Mouse (Mus musculus) thymus, postnatal 36 days (tissue): ENCODE results near the gene Ppm1k.
"Not testable (repeated sequence)": the region's sequence is repeated elsewhere in the genome, so short reads cannot be mapped to it uniquely, and the experiment has no call there.

ENCODE experiments used
- DNase-seq, 2 experiments: peaks; one replicate each; pipeline ENCODE4 v3.0.0; 2022; ENCODE audit warnings: mixed read lengths in 2 of 2

Gene Ppm1k

DNA sequence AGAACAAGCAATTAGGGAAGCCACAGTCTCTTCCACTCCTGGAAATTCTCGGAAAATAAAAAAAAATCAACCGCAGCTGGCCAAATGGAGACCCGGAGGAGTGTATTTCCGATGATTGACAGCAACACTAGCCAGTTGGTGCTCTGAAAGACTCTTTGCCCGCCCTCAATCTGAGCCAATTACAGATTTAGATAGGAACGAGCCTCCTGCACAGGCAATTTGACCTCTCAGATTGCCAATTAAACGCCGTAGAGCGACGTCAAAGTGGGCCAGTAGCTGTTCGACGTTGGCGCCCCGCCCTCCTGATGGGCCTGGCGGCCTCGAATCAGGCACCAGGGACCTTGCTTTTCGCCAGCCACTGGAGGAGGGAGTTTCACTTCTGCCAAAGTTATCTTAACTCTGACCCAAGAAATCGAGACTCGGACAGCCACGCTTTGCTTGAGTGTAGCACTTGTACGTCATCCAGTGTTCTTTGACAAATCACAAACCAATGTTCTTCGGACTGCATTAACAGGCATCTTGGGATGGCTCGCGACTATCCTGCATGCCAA is at the start of gene Ppm1k:
TSS of gene Ppm1k (minus strand) at position 83 of the 551 bp plus-strand sequence.
- DNase-seq: peak; percentile 95 to 96

DNA sequence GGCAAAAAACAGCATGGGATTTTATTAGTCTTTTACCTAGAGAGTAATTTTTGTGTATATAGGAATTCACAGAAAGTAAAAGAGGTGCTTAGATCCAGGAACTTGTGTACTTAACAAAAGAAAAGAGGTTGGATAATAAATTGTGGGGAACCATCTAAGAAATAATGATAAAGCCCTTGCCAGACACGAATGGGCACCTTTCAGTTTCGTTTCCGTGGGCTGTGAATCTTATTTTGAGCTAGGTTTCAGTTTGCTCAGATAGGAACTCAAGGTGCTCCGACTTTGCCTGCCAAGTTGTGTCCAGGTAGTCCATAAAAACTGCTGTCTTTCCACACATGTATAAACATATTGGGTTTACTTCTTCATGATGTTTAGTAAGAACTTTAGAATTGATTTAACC is 47.1 kb upstream of the Ppm1k start:
- DNase-seq: peak; percentile 13 to 16

DNA sequence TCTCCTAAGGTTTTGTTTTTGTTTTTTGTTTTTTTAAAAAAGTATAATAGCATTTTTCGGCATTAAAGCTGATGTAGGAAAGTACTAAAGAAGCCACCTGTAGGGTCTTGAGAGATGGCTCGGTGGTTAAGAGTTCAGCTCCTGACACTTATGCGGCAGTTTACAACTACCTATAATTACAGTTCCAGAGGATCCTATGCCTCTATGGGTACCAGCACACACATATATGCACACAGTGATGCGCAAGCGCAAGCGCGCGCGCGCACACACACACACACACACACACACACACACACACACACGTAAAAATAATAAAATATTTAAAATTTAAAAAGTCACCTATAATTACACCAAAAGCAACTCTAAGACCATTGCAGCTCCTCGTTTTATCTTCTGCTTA is 46.3 kb upstream of the Ppm1k start:
- no peak for DNase-seq

DNA sequence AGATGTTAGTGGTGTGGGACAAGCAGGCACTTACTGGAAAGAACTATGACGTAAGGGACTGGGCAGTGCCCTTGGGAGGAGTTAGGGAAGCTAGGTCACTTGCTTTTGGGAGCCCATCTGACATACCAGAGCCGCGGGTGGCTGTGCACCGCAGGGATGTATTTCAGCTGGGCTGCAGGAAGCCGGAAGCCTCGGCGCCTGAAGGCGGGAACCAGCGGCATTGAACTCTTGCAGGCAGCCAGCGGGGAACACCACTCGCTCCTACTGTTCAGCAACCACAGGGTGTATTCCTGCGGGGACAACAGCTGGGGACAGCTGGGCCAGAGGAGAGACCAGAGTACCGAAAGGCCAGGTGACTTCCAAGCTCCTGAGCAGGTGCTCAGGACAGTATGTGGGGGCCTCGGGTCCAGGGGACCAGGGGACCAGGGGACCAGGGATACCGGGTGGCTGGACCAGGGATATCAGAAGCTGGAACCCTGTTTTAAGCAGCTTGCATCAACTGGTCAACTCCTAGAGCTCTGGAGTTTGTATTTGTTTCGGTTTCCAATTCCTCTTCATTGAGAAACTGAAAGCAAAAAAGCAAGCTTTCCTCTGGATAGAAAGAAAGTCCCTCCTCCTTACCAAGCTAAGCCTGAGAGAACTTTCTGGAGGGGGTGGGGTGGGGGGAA is 45.7 kb upstream of the Ppm1k start, which contains the start of gene Herc6:
TSS of gene Herc6 (plus strand) at position 120 of the 668 bp plus-strand sequence.
- DNase-seq: peak; percentile 73 to 77

DNA sequence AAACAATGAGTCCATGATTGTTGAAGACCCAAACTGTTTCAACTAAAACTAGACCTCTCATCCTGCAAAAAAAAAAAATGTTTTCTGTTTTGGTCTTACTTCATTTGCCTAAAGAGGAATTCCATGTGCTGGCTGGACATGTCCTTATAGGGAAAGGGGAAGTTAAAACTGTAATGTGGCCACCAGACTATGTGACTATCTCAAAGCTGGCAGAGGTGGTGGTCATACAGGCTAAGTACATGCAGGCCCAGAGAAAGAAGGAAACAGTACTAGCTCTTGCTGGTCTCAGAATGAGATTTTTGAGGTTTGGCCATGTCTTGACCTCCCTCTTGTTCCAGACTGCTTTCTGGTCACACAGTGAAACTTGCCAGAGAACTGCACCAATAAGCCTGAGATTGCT is 36.3 kb upstream of the Ppm1k start:
- DNase-seq: no peak

DNA sequence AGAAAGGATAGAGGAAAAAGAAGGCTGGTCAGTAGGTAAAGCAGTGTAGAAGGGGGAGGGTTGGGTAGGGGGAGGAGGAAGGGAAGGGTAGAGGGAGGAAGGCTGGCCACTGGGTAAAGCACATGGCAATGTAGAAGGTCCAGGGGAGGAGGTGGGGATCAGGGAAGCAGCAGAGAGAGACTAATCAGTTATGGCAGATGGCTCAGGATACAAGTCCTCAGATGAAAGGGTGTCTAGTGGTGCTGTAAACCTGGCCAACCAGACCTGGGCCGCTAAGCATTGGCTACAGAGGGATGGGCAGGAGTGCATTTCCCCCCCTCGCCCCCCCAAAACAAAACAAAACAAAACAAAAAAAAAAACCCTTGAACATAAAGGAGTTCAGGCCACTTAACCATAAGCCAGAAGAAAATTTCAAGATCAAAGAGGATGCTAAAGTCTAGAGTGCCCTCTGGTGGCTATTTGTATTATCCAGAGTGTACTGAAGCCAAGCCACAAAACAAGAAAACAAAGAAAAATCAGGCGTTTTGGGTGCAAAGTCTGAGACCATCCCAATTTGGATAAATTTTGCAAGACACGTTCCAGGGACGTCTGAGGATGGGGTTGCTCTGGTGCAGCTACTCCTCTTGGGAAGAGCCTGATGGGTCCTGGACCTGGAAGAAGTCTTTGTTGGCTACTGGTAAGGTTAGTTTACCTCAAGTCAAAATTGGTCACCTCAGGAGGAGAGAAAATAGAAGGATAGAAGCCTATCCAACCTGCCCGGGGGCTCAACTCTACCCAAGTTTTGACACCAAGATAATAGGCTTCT is 35.1 kb upstream of the Ppm1k start:
- DNase-seq: peak in 1 of 2 experiments; percentile 11

DNA sequence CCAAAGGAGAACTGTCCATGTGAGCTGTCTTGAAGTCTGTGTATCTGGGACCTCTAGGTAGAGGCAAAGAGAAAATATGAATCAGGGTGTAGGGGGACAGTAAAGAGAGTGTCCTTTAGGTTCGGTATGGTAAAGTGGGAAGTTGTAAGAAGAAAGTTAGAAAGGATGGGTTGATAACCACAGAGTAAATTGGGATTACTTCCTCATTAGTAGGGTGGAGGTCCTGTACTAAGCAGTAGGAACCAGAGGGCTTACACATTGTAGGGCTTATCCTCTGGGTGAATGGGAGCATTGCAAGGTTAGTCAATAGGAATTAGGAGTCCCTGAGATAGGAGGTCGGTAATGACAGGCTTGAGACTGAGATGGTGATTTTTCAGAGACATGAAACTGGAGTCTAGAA is 32.4 kb upstream of the Ppm1k start:
- no peak for DNase-seq

DNA sequence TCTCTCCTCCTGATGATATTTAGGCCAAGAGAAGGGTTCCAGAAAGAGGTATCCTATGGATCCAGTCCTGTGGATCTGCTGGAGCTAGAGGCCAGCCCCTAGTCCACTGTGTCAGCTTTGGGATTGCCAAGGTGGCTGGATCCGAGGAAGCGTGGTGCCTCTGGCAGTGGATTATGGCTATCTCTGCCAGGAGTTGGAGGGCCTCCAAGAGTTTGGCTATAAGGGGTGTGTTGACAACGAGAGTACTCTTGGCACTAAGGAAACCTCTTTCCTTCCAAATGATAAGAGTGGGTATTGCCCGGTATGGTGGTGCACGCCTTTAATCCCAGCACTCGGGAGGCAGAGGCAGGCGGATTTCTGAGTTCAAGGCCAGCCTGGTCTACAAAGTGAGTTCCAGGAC is 30.2 kb upstream of the Ppm1k start:
- DNase-seq: no peak

DNA sequence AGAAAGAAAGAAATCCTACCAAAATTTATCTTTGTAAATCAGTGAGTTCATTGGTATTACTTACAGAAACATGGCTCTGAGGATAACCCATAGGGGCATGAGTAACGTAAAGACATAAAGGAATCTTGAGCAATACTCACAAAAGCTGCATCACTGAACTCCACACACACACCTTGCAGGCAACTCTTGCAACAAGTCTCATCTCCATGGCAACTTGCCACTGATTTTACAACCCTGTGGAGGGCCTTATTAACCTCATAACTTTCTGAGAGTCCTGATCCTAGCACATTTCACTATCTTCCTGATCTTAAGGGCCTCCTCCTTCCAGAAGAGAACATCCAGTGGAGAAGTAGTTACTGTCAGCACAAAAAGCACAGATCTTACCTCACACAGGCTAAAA is 28.2 kb upstream of the Ppm1k start:
- no peak for DNase-seq

DNA sequence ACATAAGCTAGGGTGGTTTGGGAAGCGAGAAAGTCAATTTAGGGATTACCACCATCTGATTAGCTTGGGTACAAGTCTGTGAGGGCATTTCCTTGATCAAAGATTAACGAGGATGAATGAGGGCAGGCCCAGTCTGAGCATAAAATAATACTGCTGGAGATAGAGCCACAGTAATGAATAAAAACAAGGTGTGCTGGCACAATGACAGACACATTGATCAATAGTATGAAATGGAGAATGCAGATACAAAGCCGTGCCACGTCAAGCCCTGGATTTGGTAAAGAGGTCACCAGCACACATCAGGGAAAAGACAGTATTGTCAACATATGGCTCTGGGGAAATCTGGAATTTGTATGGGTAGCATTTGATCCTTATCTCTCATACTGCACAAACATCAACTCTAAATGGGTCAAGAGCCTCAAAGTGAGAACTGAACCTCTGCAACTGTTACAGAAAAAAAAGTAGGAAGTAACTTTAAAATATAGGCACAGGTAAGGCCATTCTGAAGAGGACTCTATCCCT is 22.6 kb upstream of the Ppm1k start:
- DNase-seq: no peak

DNA sequence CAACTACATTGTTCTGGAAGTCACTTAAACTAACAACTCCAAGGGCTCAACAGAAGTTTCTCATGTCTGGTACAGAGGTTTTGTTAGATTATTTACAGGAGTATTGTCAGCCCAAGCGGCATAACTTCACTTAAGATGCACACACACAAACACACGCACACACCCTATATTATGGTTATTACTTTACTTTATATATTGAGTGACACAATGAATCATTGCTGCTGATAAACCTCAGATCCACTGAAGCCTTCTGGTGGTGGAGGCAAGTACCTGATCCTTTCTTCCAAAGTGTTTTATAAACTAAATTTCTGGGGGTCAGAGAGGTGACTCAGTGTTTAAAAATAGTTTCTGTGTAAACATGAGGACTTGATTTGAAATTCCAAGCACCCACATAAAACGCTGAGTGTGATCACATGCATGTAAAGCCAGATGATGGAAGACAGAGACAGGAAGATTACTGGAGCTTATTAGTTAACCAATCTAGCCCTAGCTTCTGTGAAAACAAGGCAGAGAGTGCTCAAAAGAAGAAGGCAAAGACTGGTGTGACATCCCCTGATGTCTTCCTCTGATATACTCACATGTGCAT is 16.0 kb upstream of the Ppm1k start:
- no peak for DNase-seq

DNA sequence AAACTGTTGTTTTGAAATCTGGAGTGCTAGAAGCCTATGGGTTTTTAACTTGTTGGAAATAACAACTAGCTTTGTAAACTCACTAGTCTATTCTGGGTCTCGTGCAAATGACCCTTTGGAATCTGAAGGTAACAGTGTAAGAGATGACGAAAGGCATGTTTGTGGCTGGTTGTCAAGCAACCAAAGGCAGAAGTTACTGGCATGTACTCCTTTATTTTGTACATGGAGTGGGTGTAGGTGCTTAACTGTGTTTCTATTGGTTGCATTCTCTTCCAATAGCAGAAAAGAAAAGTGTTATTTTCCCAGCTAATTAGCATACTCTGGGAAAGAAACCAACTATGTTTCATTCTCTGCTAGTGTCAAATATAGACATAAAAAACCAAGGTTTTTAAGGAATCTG is 9.6 kb upstream of the Ppm1k start:
- no peak for DNase-seq

DNA sequence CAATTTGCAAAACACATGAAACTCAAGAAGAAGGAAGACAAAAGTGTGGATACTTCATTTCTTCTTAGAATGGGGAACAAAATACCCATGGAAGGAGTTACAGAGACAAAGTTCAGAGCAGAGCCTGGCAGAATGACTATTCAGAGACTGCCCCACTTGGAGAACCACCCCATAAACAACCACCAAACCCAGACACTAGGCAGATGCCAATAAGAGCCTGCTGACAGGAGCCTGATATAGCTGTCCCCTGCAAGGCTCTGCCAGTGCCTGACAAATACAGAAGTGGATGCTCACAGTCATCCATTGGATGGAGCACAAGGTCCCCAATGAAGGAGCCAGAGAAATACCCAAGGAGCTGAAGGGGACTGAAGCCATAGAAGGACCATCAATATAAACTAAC is 8.3 kb upstream of the Ppm1k start:
- not testable (repeated sequence) for DNase-seq

DNA sequence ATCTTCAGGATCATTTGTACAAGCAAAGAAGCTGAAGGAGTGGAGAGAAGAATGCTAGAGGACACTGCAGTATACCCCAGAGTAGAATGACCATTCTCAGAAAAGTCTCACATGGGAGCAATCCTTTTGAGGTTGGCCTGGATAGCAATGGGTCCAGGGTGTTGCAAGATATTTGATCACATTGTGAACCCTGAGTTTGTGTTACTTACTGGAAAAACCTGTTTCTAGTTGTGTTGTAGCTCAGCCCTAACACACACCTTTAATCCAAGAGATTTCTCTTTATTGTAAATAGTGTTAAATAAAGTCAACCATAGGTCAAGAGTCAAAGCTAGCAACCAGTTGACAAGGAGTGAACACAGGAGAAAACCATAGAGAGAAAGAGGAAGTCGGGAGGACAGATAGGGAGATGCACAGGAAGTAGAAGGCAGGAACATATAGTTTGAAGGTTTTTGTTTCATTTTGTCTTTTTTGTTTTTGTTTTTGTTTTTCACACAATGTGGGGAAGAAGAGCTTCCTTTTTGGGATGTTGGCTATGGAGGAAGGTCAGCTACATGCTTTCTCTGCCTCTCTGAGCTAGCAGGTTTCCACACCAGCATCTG is 6.6 kb upstream of the Ppm1k start:
- no peak for DNase-seq

DNA sequence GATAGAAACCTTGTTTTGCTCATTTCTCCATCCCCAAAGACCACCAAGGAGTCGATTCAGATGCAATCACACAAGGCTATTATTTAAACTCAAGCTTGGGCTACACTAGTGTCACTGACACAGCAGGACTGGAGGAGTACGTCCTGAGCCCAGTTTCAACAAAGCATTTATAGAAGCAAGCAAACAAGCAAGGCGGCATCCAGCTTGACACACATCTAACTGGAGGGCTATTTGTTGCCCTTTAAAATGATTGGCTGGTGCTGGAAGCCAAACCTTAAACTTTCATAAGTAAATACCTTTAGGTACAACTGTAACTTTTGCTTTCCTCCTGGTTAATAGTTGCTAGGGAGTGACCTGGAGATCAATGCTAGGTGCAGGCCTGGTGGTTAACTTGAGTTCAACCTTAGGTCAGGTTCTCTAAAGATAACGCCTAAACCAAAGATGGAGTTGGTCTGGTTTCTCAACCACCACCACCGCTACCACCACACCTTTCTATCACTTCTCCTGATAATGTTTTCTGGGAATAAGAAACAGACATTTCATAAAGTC is 5.8 kb upstream of the Ppm1k start:
- DNase-seq: no peak

DNA sequence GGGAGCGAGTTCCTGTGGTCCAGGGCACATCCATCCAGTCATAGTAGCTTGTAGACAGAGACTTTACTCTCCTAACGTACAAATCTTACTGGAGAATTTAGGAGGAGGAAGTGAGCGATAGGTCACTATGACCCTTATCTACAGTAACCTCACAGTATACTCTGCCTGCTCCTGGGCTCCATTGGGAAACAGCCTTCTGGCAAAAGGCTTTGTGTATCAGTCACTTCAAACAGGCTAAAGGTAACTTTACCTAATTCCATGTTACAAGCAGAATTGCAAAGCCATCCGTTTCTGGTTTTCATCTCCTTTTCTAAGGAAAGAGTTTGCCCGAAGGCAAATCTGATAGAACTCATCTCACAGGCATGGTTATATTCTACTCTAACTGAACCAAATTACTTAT is 2.6 kb upstream of the Ppm1k start:
- no peak for DNase-seq

DNA sequence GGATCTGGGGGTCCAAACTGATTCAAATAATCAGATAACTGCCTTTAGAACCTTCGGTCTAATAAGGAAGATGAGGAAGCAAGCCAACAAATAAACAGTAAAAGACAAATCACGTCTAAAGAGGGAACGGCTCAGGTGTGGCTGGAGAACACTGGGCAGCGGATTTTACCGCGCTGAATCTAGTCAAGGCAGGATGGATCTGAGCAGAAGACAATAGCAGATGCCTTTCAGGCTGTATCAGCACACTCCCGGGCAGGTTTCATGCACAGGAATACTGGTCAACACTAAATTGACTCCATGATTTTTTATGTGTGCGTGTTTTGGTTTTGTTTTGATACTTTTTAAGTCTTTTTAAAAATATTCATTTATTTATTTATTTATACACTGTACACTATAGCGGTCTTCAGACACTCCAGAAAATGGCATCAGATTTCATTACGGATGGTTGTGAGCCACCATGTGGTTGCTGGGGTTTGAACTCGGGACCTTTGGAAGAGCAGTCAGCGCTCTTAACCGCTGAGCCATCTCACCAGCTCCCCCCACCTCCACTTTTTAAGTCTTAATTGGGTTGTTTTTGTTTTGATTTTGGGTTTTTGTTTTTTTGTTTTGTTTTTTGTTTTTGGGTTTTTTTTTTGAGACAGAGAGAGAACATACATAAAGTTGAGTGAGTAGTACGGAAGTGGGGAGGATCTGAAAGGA is 852 bp upstream of the Ppm1k start:
- DNase-seq: peak in 1 of 2 experiments; percentile 35

DNA sequence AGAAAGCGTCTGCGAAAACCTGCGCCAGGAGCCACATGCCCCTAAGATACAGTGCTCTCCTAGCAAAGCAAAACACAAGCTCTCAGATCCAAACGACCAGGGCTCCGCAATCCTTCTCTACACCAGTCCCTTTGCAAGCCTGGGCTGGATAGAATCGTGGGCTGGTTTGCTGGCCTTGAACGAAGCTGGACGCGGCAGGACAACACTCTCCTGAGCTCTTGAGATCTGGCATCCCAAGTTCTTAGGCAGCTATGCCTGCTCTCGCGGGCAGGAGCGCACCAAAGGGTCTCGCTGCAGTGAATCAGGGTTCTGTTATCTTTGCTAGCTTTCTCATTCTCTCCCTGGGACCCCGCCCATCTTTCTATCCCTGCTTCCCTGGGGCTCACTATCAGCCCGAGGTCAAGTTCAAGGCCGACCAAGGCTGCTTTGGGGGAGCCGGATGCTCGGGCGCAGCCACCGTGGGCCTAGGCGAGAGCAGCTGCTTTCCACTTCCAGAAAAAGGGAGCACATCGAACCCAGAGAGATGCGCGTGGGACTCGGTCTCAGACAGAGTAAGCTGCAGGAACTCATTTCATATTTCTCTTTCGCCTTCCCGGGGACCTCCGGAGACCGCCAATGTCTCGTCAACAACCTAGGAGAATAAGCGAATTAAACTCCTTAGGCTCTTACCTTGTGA is 519 bp downstream of the Ppm1k start:
- peak; percentile 59 to 60 for DNase-seq

DNA sequence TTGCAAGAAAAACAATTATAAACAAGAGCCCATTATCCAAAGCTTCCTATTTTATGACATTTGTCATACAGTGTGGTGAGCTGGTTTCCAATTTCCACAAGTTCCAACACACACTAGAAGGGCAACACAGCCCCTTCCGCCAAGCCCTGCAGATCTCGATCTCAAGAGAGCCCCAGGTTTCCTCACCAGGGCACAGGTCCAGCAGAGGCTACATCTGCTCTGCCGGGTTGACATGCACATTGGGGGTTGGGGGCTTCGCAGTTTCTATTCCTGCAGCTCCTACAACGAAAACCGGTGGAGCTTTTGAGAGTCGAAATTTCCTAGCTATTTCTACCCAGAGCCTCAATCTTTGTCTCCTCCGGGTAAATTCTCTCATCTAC is 1.0 kb downstream of the Ppm1k start:
- peak; percentile 28 to 30 for DNase-seq

DNA sequence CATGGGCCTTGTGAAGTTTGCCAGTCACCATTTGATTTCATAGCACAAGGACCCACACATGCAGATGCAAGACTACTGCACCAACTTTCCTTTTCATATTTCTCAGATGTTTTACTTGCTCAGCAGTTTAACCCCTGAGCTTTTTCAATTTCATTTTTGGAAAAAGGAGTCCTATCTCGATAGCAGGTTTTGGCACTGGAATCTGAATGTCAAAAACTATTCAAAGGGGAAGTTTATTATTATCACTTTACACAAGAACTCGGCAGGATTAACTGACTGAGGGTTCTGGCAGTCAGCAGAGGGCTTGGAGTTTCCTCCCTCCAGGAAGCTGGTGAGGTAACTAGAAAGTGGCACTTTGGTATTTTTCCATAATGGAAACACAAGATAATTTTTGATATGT is 1.9 kb downstream of the Ppm1k start:
- DNase-seq: no peak

DNA sequence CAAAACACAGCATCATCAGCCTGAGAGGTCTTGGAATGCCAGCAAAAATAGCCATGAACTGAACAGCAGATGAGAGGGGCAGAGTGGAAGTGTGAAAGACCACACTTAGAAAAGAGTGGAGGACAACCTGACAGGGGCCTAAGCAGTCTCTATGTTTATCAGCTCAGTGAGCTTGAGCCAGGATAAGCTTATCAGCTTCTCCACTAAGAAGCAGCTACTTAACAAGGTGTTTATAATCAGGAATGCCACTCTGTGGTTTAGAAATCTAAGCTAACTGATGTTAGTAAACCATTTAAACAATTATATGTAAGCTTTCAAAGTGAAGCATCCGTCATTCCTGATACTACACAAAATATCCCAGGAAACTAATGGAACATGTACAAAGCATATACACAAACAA is 3.2 kb downstream of the Ppm1k start:
- DNase-seq: no peak
